Mouse (Mus musculus) stomach, embryonic 16.5 days (tissue): Measurements from ENCODE around the gene Kxd1. TPM values are rescaled to one million over a fixed set of nuclear protein-coding genes. Genes with fewer than 3 reads are reported as not detected.

Source experiments
- ATAC-seq: fragments of 200-750 bp; cut with Nextera tagmentation; 2 replicates; pipeline ENCODE4 v1.8.0; 2017; ENCODE audit warnings: moderate number of reproducible peaks, moderate TSS enrichment; ENCODE audit not compliant: insufficient read depth, low FRiP score
- H3K27ac ChIP-seq: fragments of 300-500 bp; sonication (generic); 2 replicates; pipeline ENCODE4 v1.5.1; 2014; ENCODE audit warnings: low read length
- H3K27me3 ChIP-seq: fragments of 300-500 bp; sonication (generic); 2 replicates; pipeline ENCODE4 v1.6.1; 2014; ENCODE audit warnings: low read length, control low read depth, mixed read lengths; ENCODE audit not compliant: control insufficient read depth, insufficient read depth
- H3K36me3 ChIP-seq: fragments of 300-500 bp; sonication (generic); 2 replicates; pipeline ENCODE4 v1.6.1; 2014; ENCODE audit warnings: low read length; ENCODE audit not compliant: control insufficient read depth, insufficient read depth
- H3K4me1 ChIP-seq: fragments of 300-500 bp; sonication (generic); 2 replicates; pipeline ENCODE4 v1.6.1; 2014; ENCODE audit warnings: low read length, control low read depth, mixed read lengths; ENCODE audit not compliant: control insufficient read depth, insufficient read depth
- H3K4me2 ChIP-seq: fragments of 300-500 bp; sonication (generic); 2 replicates; pipeline ENCODE4 v1.6.1; 2014; ENCODE audit warnings: low read depth, low read length, mixed read lengths
- H3K4me3 ChIP-seq: fragments of 300-500 bp; sonication (generic); replicated peaks from 2 replicates; pipeline ENCODE4 v1.5.1; 2014; ENCODE audit warnings: mild to moderate bottlenecking, low read length
- H3K9ac ChIP-seq: fragments of 300-500 bp; sonication (generic); 2 replicates; pipeline ENCODE4 v1.6.1; 2014; ENCODE audit warnings: low read length
- H3K9me3 ChIP-seq: fragments of 300-500 bp; sonication (generic); replicated peaks from 2 replicates; pipeline ENCODE4 v1.6.1; 2016; ENCODE audit warnings: low read length, control low read depth; ENCODE audit not compliant: control insufficient read depth
- WGBS: fragments of 180-500 bp; shearing (Covaris S2); extraction: QIAGEN DNeasy Blood & Tissue Kit; methylation state at CpG from one replicate; pipeline ENCODE4 v1.1.7; 2014; 5-methylcytosine and 5-hydroxymethylcytosine counted together
- polyA plus RNA-seq: library from polyadenylated mRNA; unstranded; fragments of >200 nt; fragmentation: Nextera tagmentation; extraction: Ambion mirVana; gene quantifications from 2 replicates; pipeline ENCODE4 v1.2.1, GENCODE M21; 2015

Gene Kxd1
- polyA plus RNA-seq, 1 experiment from 2014 or later = 53.9 TPM

GRCm38 (mm10) chr8:70462516-70462813 lies 65.3 kb downstream of the Kxd1 start:
- no peak overlapping the region for H3K4me3 ChIP-seq
- no peak overlapping the region for H3K4me2 ChIP-seq
- 95% methylated on average over 8 of the region's 8 CpGs for WGBS
- peaks cover 5% of the 10 kb centered on the region for H3K4me1 ChIP-seq
- H3K27me3 ChIP-seq = no peaks in the 10 kb centered on the region
- no peaks in the 10 kb centered on the region for H3K9me3 ChIP-seq
- ATAC-seq = no peak
- H3K27ac ChIP-seq = no peak overlapping the region
- H3K9ac ChIP-seq = no peak overlapping the region
- no peaks in the 10 kb centered on the region for H3K36me3 ChIP-seq

- Histone ChIP-seq H3K4me1 (peaks cover under 1% of the 10 kb centered on the region; the same call in 1 of the 2 replicates), H3K27me3 (no peaks in the 10 kb centered on the region), H3K27ac (no peak overlapping the region), H3K4me3 (no peak overlapping the region), H3K36me3 (no peaks in the 10 kb centered on the region), H3K9me3 (no peaks in the 10 kb centered on the region), H3K9ac (no peak overlapping the region), H3K4me2 (no peak overlapping the region)
- no peak for ATAC-seq
- 86% methylated on average over 16 of the region's 16 CpGs for WGBS
Observed at GRCm38 (mm10) chr8:70461765-70462515, 65.8 kb downstream of the Kxd1 start.

GRCm38 (mm10) chr8:70460606-70461005 lies 67.2 kb downstream of the Kxd1 start:
- H3K4me1 ChIP-seq = no peaks in the 10 kb centered on the region
- no peaks in the 10 kb centered on the region for H3K9me3 ChIP-seq
- no peak overlapping the region for H3K4me2 ChIP-seq
- no peak overlapping the region for H3K27ac ChIP-seq
- no peak for ATAC-seq
- no peak overlapping the region for H3K4me3 ChIP-seq
- no peaks in the 10 kb centered on the region for H3K36me3 ChIP-seq
- H3K27me3 ChIP-seq = no peaks in the 10 kb centered on the region
- H3K9ac ChIP-seq = no peak overlapping the region
- 73% methylated on average over 9 of the region's 9 CpGs for WGBS

GRCm38 (mm10) chr8:70460199-70460598 lies 67.6 kb downstream of the Kxd1 start:
- Histone ChIP-seq H3K9me3 (no peaks in the 10 kb centered on the region), H3K4me3 (no peak overlapping the region), H3K4me2 (no peak overlapping the region), H3K4me1 (no peaks in the 10 kb centered on the region), H3K36me3 (no peaks in the 10 kb centered on the region), H3K9ac (no peak overlapping the region), H3K27me3 (no peaks in the 10 kb centered on the region), H3K27ac (no peak overlapping the region)
- 91% methylated on average over 5 of the region's 5 CpGs for WGBS
- no peak for ATAC-seq

- Histone ChIP-seq H3K9me3 (no peaks in the 10 kb centered on the region), H3K4me3 (no peak overlapping the region), H3K4me2 (no peak overlapping the region), H3K27ac (no peak overlapping the region), H3K36me3 (no peaks in the 10 kb centered on the region), H3K4me1 (no peaks in the 10 kb centered on the region), H3K9ac (no peak overlapping the region), H3K27me3 (no peaks in the 10 kb centered on the region)
- no peak for ATAC-seq
- WGBS = 91% methylated on average over 2 of the region's 2 CpGs
Observed at GRCm38 (mm10) chr8:70459636-70460035, 68.1 kb downstream of the Kxd1 start.

GRCm38 (mm10) chr8:70458462-70458861 lies 69.3 kb downstream of the Kxd1 start:
- no peak overlapping the region for H3K9ac ChIP-seq

More at GRCm38 (mm10) chr8:70458462-70458861, 69.3 kb downstream of the Kxd1 start:
- Histone ChIP-seq H3K4me3 (no peak overlapping the region), H3K36me3 (no peaks in the 10 kb centered on the region), H3K4me2 (no peak overlapping the region), H3K27ac (no peak overlapping the region), H3K27me3 (no peaks in the 10 kb centered on the region), H3K4me1 (peaks cover 6% of the 10 kb centered on the region; the same call in 1 of the 2 replicates), H3K9me3 (no peaks in the 10 kb centered on the region)
- ATAC-seq = no peak
- WGBS = 77% methylated on average over 3 of the region's 3 CpGs

Other genes with a start within 250 kb of the Kxd1 start
- 27.3 and 32.5 TPM in 2 replicates for gene Homer3, start 245.1 kb downstream of the Kxd1 start, polyA plus RNA-seq
- gene Ddx49, start 225.5 kb downstream of the Kxd1 start, polyA plus RNA-seq = 48.8 and 50.4 TPM in 2 replicates
- gene Cope, start 225.4 kb downstream of the Kxd1 start, polyA plus RNA-seq = 354 and 410 TPM in 2 replicates
- gene Cers1, start 212.2 kb downstream of the Kxd1 start, polyA plus RNA-seq = 3.8 and 4.1 TPM in 2 replicates
- 1.4 and 2.1 TPM in 2 replicates for gene Gdf1, start 198.1 kb downstream of the Kxd1 start, polyA plus RNA-seq
- 7.4 and 8.2 TPM in 2 replicates for gene Upf1, start 174.7 kb downstream of the Kxd1 start, polyA plus RNA-seq
- gene Comp, start 154.4 kb downstream of the Kxd1 start, polyA plus RNA-seq = 0.15 and 0.25 TPM in 2 replicates
- 13.9 and 16.2 TPM in 2 replicates for gene Crtc1, start 88.4 kb downstream of the Kxd1 start, polyA plus RNA-seq
- gene Klhl26, start 51.0 kb downstream of the Kxd1 start, polyA plus RNA-seq = 24.2 and 24.9 TPM in 2 replicates
- 2.8 and 4.3 TPM in 2 replicates for gene Tmem59l, start 40.6 kb downstream of the Kxd1 start, polyA plus RNA-seq
- gene Crlf1, start 34.8 kb downstream of the Kxd1 start, polyA plus RNA-seq = 3.4 and 4.9 TPM in 2 replicates
- gene Rex1bd, start 21.2 kb downstream of the Kxd1 start, polyA plus RNA-seq = 118 and 125 TPM in 2 replicates
- gene Uba52, start 17.2 kb downstream of the Kxd1 start, polyA plus RNA-seq = 719 and 930 TPM in 2 replicates
- 291 and 298 TPM in 2 replicates for gene Fkbp8, start 232 bp downstream of the Kxd1 start, polyA plus RNA-seq
- 18.6 and 20.5 TPM in 2 replicates for gene Ell, start 11.5 kb upstream of the Kxd1 start, polyA plus RNA-seq
- gene Isyna1, start 66.4 kb upstream of the Kxd1 start, polyA plus RNA-seq = 104 and 111 TPM in 2 replicates
- 65.2 and 68.3 TPM in 2 replicates for gene Ssbp4, start 80.9 kb upstream of the Kxd1 start, polyA plus RNA-seq
- 2.9 and 3.0 TPM in 2 replicates for gene Lrrc25, start 88.2 kb upstream of the Kxd1 start, polyA plus RNA-seq
- 0.57 and 0.60 TPM in 2 replicates for gene Gdf15, start 104.5 kb upstream of the Kxd1 start, polyA plus RNA-seq
- 47.4 and 57.5 TPM in 2 replicates for gene Pgpep1, start 132.4 kb upstream of the Kxd1 start, polyA plus RNA-seq
- gene Lsm4, start 145.3 kb upstream of the Kxd1 start, polyA plus RNA-seq = 154 and 173 TPM in 2 replicates
- gene Jund, start 171.0 kb upstream of the Kxd1 start, polyA plus RNA-seq = 22.5 and 30.0 TPM in 2 replicates
- not detected in 2 replicates for gene Iqcn, start 175.5 kb upstream of the Kxd1 start, polyA plus RNA-seq
- 2.0 and 4.2 TPM in 2 replicates for gene Gm3336, start 190.6 kb upstream of the Kxd1 start, polyA plus RNA-seq
- gene Pde4c, start 195.8 kb upstream of the Kxd1 start, polyA plus RNA-seq = 0.23 and 0.84 TPM in 2 replicates
- gene Rab3a, start 226.7 kb upstream of the Kxd1 start, polyA plus RNA-seq = 23.4 and 23.8 TPM in 2 replicates
- gene Mpv17l2, start 233.0 kb upstream of the Kxd1 start, polyA plus RNA-seq = 47.6 and 54.3 TPM in 2 replicates
- 57.6 and 60.8 TPM in 2 replicates for gene Pik3r2, start 248.8 kb upstream of the Kxd1 start, polyA plus RNA-seq